ENCODE assay signal across 28 mouse cellular contexts in genomic region chr14:56358422-56358821, GRCm38 (mm10). TPM values are rescaled to one million over a fixed set of nuclear protein-coding genes. Genes with fewer than 3 reads are reported as not detected.
"Had no signal": no experiment of that assay in that cellular context is flagged by ENCODE, and none has a peak within 500 bp of the region (broad histone marks: within the 10 kb centered on the region; RNA-seq: fewer than 3 reads in every experiment).

No protein-coding gene starts in this region.

- ATAC-seq: forebrain, embryonic 13.5 days; forebrain, embryonic 14.5 days; forebrain, embryonic 15.5 days; forebrain, embryonic 16.5 days; forebrain, postnatal 0 days had no signal

- H3K9me3 ChIP-seq: embryonic facial prominence, embryonic 10.5 days; embryonic facial prominence, embryonic 12.5 days; embryonic facial prominence, embryonic 13.5 days; embryonic facial prominence, embryonic 15.5 days; forebrain, embryonic 10.5 days; forebrain, embryonic 12.5 days; forebrain, embryonic 13.5 days; forebrain, embryonic 15.5 days had no signal

- H3K27ac ChIP-seq: embryonic facial prominence, embryonic 10.5 days; embryonic facial prominence, embryonic 12.5 days; embryonic facial prominence, embryonic 13.5 days; embryonic facial prominence, embryonic 15.5 days; forebrain, embryonic 10.5 days; forebrain, embryonic 12.5 days; forebrain, embryonic 13.5 days; forebrain, embryonic 15.5 days; gastrocnemius, adult 2 months had no signal

- H3K4me3 ChIP-seq: embryonic facial prominence, embryonic 10.5 days; embryonic facial prominence, embryonic 12.5 days; embryonic facial prominence, embryonic 13.5 days; embryonic facial prominence, embryonic 15.5 days; erythroblast, embryonic 14.5 days; forebrain, embryonic 10.5 days; forebrain, embryonic 12.5 days; forebrain, embryonic 13.5 days; forebrain, embryonic 15.5 days; gastrocnemius, adult 2 months had no signal

- DNase-seq: cerebellum, adult 18-20 months; cerebellum, adult 2 months; cerebellum, adult 8-10 months; cerebellum, adult 9-10 months; cerebellum, adult 9-11 months; cerebellum, postnatal 10 days; cerebellum, postnatal 14 days; cerebellum, postnatal 25 days; cerebellum, postnatal 36 days; embryo, embryonic 11 days; forebrain, postnatal 0 days; gastrocnemius, adult 2 months; gastrocnemius, postnatal 10 days; gastrocnemius, postnatal 14 days; gastrocnemius, postnatal 25 days; gastrocnemius, postnatal 36 days; heart, adult 11 months had no signal

- H3K9ac ChIP-seq: embryonic facial prominence, embryonic 12.5 days; embryonic facial prominence, embryonic 13.5 days; embryonic facial prominence, embryonic 15.5 days; forebrain, embryonic 12.5 days; forebrain, embryonic 13.5 days; forebrain, embryonic 15.5 days; forebrain, postnatal 0 days had no signal

- H3K4me1 ChIP-seq: embryonic facial prominence, embryonic 10.5 days; embryonic facial prominence, embryonic 12.5 days; embryonic facial prominence, embryonic 13.5 days; embryonic facial prominence, embryonic 15.5 days; forebrain, embryonic 10.5 days; forebrain, embryonic 12.5 days; forebrain, embryonic 13.5 days; forebrain, embryonic 15.5 days had no signal

- H3K36me3 ChIP-seq: embryonic facial prominence, embryonic 10.5 days; embryonic facial prominence, embryonic 12.5 days; embryonic facial prominence, embryonic 13.5 days; embryonic facial prominence, embryonic 15.5 days; forebrain, embryonic 10.5 days; forebrain, embryonic 12.5 days; forebrain, embryonic 15.5 days had no signal

- H3K4me2 ChIP-seq: embryonic facial prominence, embryonic 12.5 days; embryonic facial prominence, embryonic 13.5 days; embryonic facial prominence, embryonic 15.5 days; forebrain, embryonic 12.5 days; forebrain, embryonic 13.5 days; forebrain, embryonic 15.5 days had no signal

RNA-seq across cellular contexts. Expression of gene Atp12a, which starts 6.4 kb away (rescaled TPM):
- polyA plus RNA-seq: cerebellum, adult 2 months; embryonic facial prominence, embryonic 10.5 days; erythroblast, embryonic 14.5 days; forebrain, embryonic 10.5 days had no signal

RNA-seq across cellular contexts. Expression of gene Rnf17, which starts 44.0 kb away (rescaled TPM):
- polyA plus RNA-seq: erythroblast, embryonic 14.5 days had no signal
